Mouse (Mus musculus) Muller cell, postnatal 12 days (primary cell): ENCODE measurements around the gene Grxcr1.

Experiments
- DNase-seq: peaks from one replicate; pipeline ENCODE4 v3.0.0-alpha.2; 2015; ENCODE audit errors: inconsistent ontology term

The Grxcr1 gene

DNA sequence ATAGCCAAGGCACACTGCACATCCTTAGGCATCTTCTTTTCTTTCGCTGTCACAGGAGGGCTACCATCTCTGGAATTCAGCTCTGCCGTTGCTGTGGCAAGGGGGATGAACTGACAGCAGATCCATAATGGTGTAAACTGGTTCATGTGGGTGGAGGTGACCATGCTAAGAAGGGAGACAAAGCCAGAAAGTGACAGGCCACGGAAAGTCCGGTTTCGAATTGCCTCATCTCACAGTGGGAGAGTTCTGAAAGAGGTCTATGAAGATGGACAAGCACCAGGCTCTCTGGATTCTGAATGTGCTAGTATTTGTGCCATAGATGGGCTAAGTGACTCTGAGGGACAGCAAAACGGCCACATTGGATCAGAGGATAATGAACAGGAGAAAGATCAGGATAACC is at the start of gene Grxcr1:
Grxcr1 (plus strand) TSS at position 92 of the 400 bp plus-strand sequence.
- DNase-seq = no peak

DNA sequence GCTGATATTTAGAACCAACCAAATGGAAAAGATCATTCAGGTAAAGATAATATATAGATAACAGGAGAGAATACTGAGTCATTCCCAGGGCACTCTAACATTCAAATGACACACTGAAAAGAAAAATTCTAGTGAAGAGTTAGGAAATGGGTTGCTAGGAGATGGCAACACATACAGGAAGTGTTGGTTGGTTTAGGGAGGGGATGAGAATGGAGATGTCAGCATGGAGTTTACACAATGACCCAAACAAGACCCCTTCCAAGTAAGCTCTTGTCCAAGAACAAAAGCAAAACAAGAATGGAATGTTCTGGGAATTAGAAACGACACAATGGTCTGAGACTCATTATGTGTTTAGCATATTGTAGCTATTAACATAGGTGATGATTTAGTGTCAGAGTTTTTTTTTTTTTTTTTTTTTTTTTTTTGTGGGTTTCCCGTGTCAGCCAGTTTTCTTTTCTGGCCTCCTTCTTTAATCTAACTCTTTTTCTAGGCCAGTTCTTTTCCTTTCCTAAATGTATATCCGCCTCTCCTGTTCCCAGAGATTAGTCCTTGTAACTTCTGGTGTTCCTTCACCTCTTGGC is 49.6 kb upstream of the Grxcr1 start:
- DNase-seq = peak; percentile 14

DNA sequence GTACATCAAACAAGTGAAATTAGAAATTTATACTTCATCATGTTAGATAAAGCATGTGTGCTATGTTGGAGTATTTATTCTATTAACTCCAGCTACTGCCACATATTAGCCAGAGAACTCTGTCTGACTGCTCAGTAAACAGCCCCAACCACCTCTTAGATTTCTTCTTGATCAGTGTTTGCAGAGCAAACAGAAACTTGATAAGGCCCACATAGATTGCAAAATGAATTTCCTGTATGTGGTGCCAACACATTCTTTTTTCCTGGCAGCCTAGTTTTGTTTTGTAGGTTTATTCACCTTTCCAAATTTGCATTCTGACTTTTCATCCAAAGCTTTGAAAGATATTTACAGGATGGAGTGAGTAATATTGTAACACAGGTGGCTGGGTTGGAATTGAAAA is 41.2 kb upstream of the Grxcr1 start:
- DNase-seq = no peak

DNA sequence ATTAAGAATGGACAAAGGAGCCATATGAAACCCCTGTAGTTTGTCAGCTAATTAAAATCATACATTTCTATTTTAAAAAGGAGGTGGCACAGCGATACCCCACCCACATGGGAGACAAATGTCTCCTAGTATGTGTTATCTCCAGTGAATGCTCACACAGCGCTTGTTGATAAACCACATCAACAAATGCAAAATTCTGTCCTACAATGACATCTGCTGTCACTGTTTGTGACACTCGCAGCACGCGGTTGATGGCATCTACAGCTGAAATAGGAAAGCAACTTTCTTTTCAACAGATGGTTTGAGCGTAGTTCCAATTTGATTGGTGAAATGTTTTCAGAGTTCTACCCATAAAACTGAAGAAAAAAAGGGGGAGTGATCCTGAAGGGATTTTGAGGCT is 29.0 kb upstream of the Grxcr1 start:
- no peak for DNase-seq

DNA sequence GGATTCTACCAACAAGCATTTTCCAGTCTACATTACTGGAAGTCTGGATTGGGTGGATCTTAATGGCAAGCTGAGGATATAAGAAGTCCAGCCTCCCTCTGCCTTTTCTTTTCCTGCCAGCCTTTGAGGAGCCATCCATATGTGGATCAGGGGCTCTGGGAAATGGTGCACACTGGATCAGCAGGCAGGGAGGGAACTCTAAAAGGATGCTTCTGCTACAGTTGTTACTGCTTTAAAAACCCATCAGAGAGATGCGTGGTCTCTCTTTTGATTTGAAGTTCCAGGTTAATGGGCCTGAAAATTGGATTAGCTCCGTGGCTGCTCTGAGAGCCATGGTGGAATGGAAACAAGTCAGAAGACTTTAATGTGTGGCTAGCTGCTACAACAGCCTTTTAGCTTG is 27.7 kb upstream of the Grxcr1 start:
- DNase-seq = no peak

DNA sequence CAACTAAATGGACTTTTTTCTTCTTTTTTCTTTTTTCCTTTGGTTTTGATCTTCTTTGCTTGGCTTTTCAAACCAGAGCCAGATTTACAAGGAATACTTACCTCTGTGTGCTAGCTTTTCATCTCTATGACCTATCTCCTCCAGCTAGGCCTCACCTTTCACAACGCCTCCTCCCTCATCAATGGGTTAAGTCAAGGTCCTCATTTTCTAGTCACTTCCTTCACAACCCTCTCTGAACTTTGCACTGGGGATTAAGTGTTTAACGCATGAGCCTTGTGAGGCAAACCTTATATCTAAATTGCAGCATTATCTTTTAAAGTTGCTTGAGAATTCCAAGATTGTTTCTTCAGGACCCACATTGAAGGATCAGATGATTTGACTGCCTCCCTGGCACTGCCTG is 27.2 kb upstream of the Grxcr1 start:
- DNase-seq = no peak

DNA sequence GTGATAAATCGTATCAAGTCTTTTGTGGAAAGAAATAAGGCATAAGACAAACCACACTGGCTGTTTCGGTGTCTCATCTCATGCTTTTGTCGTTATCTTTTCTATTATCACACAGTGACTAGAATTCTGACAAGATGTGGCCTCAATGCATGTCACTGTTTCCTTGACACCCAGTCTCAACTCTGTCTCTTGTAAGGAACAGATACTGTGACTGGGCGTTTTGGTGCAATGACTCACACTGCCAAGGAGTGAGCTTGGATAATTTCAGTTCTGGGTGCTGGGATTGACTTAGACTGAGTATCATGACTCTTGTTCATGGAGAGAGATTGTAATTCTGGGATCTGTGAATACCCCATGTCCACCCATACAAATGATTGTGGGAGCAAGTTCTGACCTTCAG is 24.6 kb upstream of the Grxcr1 start:
- DNase-seq = no peak

DNA sequence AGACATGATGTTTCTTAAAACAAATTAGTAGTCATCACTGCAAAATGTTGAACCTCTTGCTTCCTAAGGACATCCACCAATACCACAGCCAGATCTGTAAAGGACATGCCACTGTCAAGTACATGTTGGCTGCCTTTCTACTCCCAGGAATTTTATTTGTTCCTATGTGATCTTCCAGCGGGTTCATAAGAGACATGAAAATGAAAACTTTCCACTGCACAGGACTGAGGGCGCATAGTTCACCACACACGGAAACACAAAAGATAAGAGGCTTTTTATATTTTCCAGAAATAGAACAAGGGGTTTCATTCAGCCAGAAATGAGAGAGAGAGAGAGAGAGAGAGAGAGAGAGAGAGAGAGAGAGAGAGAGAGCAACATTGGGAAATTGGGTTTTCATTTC is 20.1 kb upstream of the Grxcr1 start:
- DNase-seq = no peak

DNA sequence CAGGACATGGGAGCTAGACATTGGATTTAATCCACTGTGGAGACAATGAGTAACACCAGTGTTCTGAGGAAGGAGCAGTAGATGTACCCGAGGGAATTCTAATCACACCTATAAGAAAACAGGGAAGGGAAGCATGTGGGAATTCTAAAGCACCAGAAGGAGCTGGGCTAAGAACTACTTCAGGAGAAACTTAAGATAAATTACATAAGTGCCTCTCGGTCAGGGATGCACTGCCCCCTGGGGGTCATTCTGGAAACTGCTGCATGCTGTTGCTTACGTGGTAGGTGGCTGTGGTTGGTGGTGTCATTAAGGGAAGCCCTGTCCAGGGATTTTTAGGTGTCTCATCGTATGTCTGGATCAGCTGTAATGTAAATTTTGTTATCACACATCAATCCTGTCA is 19.0 kb upstream of the Grxcr1 start:
- peak; percentile 58 for DNase-seq

DNA sequence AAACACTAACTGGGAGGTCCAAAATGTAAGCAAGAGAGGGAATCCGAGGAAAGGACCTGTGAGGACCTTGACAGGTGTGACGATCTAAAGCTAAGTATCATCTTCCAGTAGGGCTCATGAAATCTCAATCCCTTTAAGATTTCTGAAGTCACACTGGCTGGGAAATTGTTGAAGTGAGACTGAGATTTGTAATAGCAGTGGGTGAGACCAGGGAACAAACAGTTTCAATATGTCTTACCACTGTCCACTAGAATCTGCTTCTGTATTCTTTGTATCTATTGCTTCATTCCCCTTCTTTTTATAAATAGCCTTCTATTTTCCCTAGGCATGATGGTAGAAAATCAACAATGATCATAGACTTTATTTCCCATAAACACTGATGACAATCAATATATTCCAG is 10.8 kb upstream of the Grxcr1 start:
- DNase-seq = no peak

DNA sequence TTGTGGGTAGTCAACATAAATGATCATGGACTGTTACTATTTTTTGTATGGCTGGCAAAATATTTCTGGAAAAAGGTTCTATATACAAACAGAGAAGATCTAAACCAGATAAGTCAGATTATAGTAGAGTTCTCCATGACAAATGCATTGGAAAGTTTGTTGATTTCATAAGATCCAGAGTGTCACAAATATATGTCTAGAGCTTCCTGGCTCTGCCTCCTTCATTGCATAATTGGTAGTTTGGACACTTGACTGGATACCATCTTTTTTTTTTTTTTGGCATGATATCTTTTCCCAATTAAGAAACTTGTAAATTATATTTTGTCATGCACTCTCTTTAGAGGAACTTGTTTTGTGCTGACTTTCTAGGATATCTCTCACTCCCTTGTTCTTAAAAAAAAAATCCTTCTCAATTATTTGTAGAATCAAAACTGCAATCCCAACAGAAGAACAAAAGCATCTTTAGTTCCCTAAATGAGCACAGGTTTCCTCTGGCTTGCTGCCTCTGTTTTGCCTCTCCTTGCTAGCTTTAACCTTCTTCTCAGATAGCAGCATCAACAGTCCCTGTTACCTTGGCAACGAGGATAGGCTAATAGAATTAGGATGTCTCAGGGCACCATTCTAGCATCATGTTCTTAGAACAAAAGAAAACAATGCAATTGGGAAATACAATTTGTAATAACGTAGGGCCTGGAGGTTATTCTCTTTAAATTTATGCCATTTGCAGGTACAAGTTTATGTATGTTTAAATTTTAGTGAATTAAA is 4.8 kb upstream of the Grxcr1 start:
- DNase-seq = no peak

DNA sequence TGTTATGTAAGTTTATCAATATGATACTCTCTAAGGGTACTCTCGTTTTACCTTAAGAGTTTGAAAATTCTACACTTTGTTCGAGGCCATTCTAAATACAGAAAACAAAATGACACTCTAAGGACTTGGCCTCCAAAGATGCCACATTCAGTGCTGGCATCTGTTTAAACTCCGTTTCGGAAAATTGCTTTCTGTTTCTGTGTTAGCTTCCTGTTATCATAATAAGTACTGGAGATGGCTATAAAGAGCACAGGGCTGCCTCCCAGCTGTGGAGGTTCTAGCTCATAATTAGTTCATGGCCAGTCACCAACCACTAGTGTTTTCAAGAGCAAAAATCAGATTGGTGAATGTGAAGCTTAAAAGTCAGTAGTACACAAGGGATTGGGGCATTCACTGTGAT is 4.2 kb upstream of the Grxcr1 start:
- no peak for DNase-seq

DNA sequence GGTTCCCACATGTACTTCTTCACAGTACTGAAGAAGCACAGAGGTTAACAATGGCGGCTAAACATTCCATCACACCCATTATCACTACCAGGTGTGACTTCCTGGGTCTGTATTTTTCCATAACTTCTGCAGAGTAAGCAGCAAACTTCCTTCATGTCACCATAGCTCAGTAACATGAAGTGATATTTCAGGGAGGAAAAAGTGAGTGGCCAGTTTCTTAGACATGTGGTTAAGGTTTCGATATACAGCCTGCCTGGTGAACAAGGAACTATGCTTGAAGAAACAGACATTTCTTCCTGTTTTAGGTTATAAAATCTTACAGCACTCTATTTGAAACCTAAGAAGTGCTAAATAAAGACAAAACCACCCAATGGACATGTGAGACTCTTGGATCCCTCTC is 1.7 kb downstream of the Grxcr1 start:
- no peak for DNase-seq

DNA sequence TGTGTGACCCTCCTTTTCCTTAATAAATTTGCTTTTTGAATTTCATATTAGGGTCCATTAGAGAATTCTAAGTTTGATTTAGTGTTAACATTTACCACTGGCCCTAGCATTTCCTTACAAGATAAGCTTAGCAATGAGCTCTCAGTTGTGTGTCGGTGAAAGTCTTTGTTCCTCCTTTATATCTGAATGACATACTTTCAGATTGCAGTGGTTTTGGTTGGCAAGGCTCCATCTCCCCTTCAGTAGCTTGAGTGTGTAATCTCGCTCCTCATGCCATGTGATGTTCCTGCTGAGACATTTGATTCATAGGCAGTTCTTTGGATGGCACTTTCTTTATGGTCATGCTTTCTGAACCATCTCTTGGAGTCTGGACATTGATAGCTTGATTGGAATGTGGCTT is 7.4 kb downstream of the Grxcr1 start:
- DNase-seq = no peak

DNA sequence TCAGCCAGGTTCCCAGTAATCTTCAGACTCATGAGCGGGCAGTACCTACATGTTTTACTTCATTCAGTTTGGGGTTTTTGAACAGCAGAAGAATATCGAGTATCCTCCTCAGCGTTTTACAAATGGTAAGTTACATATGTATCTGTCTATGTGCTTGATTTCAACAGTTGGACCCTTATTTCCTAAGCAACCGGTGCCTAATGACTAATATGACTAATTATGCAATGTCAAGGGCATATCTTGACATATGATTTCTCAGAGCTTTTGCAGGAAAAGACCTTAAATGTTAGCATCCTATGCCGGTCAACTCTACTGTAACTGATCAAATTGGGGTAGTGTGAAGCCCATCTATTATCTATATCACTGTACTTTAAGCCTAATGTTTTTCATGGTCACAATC is 11.7 kb downstream of the Grxcr1 start:
- no peak for DNase-seq

DNA sequence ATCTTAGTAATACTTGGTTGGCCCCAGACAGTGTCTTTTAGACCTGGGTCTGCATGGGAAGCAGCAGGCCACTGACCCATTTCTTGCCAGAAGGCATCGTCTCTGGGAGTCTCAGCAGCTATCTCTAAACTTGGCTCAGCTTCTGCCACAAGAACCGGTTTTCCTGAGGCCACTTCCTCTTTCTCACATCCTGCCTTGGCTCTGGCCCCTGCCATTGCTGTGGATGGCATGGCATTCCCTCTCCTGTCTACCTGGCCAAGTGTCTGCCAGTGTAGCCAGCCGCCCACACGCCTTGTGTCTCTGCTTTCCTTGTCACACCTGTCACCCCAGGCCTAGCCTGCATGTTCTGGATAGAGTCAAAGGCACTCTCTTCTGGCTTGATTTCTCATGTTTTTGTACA is 17.1 kb downstream of the Grxcr1 start:
- no peak for DNase-seq

DNA sequence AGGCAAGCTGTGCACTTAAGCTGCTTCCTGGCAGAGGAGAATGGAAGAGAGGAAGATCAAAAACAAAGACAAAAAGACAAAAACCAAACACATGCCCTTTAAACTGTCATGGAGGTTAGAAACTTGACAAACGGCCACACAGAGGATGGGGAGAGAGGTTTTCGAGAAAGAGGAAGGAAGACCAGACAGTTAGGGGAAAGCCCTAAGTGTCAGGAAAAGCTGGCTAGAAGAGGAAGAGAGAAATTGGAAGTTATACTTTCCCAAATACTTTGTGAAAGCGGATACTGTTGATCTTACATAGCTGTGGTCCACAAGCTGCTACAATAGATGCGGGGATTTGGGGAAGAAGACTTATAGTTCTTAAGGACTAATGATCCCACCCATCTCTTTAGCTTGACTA is 17.9 kb downstream of the Grxcr1 start:
- DNase-seq = no peak

DNA sequence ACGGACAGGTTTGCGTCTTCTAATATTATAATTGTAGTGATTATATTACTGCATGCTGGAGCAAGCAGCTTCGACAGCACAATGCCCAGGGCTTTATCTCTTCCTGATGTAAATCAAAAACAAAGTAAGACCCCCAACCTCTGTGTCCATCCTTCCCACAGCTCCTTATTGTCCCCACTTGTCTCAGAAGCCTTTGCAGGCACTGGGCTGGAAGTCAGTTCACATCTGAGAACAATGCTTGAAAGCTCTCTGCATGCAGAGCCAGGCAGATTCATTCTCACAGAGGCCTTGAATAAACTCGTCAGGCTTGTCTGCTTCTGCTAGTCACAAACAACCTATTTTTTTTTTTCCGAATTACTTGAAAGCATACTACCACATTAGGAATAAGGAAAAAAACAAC is 19.5 kb downstream of the Grxcr1 start:
- no peak for DNase-seq

DNA sequence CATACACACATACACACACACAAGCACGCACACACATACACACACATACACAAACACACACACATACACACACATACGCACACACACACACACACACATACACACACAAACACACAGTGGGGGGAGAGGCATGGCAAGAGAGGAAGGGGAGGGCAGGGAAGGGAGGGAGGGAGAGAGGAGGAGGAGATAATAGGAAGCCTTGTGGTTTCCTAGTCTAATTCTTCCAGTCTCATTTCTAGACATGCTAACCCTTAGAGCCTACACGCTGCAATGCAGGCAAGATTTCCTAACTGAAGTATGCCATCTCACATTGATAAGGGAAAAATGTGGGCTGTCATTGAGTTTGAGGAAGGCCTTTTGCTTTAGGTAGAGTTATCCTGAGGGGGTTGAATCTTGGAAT is 25.9 kb downstream of the Grxcr1 start:
- DNase-seq = no peak

DNA sequence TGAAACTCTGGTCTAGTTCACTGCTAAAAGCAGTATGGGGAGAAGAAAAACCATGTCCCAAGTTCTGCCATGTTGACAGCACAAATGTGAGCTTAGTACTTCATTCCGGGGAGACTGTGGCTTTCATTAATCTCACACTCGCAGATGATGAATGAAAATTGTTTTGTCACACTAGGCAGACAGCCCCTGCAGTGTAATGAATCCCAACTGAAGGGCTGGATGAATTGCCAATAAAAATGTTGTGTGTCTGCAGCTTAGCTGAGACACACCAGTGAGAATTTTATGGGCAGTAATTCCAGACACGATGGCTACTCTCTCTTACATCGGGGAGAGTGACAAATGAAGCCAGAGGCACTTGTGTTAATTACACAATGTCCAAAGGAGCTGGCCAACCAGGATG is 37.1 kb downstream of the Grxcr1 start:
- DNase-seq = no peak

DNA sequence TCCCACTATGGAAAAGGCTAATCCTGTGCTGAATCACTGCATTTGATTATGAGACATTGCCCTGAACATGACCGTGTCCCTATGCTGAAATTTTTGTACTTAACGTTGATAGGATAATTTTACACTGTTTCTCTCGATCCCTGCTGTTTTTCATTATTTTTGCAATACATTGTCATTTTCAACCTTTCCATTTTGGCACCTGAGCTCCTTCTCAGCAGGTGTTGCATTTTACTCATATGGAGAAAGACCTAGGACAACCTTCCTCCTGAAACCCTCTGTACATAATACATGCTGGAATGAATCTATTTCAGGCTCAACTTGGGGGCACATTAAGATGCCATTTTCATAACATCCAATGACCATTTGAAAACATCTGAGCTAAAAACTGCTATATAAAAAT is 38.7 kb downstream of the Grxcr1 start:
- no peak for DNase-seq

DNA sequence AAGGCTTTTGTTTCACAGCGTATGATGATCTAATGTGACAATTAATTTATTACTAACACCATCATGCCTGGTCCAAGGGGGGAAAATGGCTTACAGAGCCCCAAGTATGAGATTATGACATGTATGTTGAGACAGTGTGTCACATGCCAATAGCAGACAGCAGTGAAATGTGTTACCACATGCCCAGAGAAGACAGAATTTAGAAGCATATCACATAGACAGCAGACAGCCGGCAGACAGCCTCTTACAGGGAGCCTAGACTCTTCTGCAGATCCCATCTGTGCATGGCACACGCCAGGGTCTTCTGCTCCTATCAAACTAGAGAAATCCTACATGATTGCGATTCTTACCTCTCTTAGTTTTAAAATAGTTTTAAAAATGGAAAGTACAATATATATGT is 40.2 kb downstream of the Grxcr1 start:
- DNase-seq = no peak

DNA sequence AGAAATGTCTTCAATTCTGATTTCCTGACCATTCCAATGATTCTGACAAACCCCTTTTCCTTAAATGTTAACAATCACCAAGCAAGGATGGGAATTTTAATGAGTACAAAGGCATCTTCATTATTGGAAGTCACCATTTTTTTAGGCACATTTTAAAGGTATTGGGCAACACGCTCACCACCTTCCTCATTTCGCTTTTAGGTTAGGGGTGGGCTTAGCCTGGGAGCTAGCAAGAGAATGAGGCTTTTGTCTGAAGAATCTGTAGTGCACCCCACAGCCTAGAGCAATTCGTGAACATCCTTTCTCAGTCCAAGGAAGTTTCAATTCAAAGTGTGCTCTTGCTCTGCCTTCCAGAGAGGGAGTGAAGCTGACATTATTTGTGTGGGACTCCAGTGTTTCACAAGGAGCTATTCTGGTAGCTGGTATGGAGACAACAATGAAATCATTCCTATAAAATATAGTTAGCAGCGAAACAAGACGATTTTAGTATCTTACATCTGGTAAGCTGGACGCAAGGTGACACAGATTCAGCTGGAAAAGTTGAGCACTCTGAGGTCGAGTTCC is 55.0 kb downstream of the Grxcr1 start:
- no peak for DNase-seq

DNA sequence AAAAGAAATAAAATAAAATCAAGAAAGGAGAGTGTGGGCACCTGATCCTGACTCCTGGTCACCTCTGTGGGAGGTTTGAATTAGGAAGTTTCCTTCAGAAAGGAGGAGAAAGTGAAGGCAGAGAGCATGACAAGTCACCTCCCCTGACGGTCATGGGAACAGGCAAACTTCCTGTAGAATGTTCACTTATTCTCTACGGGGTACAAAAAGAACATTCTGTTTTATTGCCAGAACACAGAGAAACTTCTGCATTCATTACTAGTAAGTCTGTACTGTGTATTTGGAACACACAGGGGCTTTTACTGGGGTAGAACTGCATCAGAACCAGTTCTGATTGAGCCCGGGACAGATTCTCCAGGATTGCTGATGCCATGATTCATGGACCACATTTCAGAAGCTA is 55.5 kb downstream of the Grxcr1 start:
- DNase-seq = no peak
